Mouse (Mus musculus) R1 (cell line): Measurements from ENCODE around the gene Wdr90.

Experiments
- DNase-seq: peaks from one replicate; pipeline ENCODE4 v3.0.0-alpha.2; 2018; ENCODE audit warnings: low read depth, low spot score

Wdr90 gene

DNA sequence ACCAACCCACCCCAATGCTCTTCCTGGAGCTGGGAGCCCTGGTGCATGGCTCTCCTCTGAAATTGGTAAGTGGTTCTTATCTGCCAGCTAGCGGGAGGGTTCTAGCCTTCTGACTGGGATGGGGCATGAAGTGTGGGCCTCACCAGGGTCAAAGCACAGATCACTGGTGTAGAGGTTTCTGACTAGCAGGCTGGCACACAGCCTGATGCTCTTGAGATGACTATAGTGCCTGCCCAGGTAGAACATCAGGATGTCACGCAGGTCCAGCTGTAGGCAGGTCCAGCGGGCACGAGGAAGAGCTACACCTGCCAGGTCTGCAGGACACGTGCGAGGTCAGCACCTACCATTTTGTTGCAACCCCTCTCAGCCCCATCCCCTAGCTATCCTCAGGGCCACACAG, 1.1 kb downstream of the Wdr90 start:
- DNase-seq = no peak

DNA sequence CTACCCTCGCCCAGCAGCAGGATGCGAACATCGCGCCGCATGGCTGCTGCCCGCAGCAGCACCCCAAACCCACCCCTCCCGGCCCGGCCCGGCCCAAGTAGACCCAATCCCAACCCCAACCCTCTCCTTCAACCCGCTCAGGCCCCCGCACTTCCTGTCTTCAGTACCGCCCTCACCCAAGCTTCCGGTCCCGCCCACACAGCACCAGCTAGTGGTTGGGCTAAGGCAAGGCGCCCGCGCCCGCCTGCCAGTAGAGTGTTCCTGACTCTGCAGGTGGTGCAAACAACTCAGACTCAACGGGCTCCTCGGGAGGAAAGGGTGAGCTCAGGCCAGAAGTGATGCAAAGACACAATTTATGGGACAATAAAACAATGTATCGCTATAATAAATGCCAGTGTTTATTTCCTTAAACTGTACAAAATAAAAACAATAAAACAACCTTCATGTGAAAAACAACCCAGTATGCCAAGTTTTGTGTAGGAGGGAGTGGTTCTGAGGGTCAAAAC, 16.9 kb downstream of the Wdr90 start, which contains the start of gene Rhot2:
TSS of gene Rhot2 (minus strand) at position 456 of the 506 bp plus-strand sequence.
- peak; percentile 96 for DNase-seq

GRCm38 (mm10) chr17:25843636-25844395, 17.5 kb downstream of the Wdr90 start:
- DNase-seq = no peak

GRCm38 (mm10) chr17:25843122-25843521, 18.2 kb downstream of the Wdr90 start:
- DNase-seq = no peak

DNA sequence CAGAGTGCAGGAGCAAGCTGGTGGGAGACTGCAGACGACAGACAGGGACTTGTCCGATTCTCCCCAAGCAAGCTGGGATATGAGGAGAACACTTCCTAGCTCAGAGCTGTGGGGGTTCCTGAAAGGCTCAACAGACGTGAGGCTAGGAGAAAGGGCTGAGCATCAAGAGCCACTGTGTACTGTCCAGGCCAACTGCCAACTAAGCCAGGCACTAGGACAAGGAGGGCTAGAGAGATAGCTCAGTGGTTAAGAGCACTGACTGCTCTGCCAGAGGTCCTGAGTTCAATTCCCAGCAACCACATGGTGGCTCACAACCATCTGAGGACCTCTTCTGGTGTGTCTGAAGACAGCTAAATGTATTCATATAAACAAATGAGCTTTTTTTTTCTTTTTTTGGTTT, 18.8 kb downstream of the Wdr90 start:
- DNase-seq = no peak

- no peak for DNase-seq
Observed at GRCm38 (mm10) chr17:25841117-25841880, 20.0 kb downstream of the Wdr90 start, which contains the start of gene Gm20683. Gene Gm20683 (minus strand): TSS chr17:25841763.

- DNase-seq = no peak
Observed at GRCm38 (mm10) chr17:25840519-25840918, 20.8 kb downstream of the Wdr90 start.

DNA sequence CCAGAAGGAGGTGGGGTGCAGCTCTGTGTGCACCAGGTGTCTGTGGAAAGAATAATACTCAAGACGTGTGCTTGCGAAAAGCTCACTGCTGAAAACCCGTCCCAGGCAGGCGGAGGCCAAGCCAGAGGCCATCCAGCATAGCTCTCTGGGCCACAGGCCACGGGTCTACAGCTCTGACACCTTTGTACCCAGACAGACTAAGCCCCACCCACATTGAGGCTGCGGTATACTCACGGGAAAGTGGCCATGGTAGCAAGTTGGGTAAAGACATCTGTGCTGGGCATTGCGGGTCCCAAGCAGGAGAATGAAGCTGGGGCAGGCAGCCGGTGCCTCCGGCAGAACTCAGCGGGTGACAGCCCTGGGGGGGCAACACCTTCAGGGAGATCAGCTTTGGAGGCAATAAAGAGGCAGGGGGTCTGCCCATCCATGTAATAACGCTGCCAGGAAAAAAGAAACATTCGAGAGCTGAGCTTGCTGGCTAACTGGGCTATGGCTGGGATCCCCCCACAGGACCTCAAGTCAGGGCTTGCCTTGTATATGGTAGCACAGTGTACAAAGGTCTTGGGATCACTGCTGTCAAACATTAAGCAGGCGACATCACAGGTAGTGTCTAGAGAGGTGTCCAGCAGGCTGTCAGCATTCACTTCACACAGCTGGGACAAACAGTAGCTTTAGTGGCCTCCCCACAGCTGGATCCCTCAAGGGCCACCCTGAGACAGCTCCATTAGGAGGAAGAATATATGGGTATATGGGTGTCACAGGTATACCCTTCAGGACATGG, 21.7 kb downstream of the Wdr90 start:
- DNase-seq = no peak

- DNase-seq = no peak
Observed at GRCm38 (mm10) chr17:25838904-25839303, 22.4 kb downstream of the Wdr90 start.

DNA sequence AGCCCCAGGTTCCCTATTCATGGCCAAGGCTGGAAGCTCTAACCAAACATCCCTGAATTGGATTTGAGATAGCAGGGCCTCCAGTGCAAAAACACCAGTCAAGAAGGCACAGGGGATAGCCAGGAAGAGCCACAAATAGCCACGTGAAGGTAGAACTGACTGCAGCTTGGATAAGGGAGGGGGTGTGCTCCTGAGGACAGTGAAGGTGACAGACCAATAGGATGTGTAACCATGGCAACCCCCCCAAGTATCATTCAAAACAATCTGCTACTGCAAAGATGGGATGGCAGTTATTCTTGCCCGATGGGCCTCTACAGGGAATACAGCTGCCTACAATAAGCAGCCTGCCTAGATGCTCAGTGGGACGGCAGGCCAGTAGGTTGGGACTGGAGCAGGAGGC, 23.8 kb downstream of the Wdr90 start:
- peak; percentile 48 for DNase-seq

DNA sequence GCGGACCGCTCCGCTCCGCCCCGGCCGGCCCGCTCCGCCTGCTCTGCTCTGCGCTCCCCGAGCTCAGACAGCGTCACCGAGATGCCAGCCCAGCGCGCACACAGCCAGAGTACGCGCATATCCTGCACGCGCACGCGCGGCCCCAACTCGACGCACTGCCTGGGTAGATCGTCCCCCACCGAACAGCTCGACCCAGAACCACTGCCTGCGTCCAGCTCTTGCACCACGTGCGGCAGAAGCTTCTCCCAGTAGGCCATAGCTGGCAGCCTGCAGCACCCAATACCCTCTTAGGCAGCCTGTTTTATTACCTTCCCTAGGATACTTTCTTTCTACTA, 24.3 kb downstream of the Wdr90 start, which contains the start of gene Rhbdl1:
TSS of gene Rhbdl1 (minus strand) at position 220 of the 335 bp plus-strand sequence.
- peak; percentile 61 for DNase-seq

DNA sequence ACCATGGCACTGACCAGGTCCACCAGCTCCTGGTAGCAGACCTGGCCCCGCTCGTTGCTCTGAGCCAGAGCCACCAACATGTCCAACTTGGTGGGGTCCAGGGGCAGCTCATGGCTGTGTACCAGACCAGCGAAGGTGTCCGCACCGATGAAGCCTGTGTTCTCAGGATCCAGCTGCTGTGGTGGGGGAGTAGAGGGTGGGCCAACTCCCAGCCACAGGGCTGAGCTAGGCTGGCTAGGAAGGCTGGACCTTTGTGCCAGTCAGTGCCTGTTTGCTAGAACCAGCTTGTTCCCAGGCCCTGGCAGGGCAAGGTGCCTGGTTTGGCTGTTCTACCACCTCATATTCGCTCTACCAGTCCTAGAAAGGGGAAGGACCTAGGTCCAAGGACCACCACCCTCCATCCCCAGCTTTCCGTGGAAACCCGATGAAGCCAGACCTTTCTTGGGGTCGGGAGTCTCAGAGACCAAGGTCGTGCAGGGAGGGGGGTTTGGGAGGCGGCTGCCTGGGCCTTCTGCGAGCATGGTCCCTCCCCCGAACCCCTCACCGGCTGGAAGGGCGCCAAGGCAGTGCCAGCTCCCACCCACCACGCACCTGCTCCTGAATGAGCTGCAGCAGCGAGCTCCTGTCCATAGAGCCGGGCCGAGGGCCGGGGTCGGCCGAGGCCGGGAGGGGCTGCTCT, 24.8 kb downstream of the Wdr90 start:
- no peak for DNase-seq

GRCm38 (mm10) chr17:25835816-25836215, 25.5 kb downstream of the Wdr90 start:
- no peak for DNase-seq

GRCm38 (mm10) chr17:25835301-25835700, 26.0 kb downstream of the Wdr90 start:
- DNase-seq = no peak

DNA sequence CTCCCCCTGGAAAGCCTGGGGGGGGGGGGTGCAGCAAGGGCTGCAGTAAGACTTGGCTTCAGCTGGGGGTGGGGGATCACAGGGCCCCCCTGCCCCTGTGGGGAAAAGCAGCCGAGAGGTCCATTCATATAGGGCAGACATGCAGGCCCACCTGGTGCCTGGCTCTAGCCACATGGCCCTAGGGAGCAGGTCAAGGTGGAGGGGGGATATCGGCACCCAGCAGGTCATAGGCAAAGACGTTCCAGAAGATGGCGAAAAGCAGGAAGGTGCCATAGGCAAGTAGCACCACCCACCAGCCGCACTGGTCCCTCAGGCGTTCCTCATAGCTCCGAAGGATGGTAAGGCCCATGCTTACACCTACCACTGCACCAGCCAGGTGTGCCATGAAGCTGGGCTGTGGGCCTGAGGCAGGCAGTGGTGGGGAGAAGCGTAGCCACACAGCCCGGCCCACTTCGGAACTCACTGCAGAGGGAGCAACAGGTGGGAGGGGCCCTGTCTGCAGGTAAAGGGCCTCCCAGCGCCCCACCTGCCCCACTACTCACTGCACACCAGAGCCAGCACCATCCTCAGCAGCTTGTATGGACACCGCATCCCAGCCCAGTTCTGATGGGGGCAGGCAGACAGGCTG, 26.6 kb downstream of the Wdr90 start:
- DNase-seq = no peak

- no peak for DNase-seq
Observed at GRCm38 (mm10) chr17:25833961-25834594, 27.2 kb downstream of the Wdr90 start.

DNA sequence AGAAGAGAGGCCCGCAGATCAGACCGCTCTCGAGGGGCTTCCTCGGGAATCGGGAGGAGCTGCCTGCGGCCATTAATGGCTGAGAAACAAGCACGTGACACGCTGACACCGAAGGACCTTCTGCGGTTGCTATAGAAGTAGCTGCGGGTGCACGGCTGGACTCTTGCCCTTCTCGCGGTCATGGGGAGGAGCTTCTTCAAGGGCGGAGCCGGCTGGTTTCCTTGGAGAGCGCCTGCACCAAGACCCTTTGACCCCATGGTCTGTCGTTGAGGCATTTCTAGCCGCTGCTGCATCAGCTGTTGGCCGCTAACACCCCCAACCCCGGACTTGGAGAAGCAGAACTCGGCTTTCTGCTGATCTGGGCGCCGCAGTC, 28.0 kb downstream of the Wdr90 start, which contains the start of gene Stub1:
TSS of gene Stub1 (minus strand) at position 114 of the 373 bp plus-strand sequence.
- peak; percentile 93 for DNase-seq

DNA sequence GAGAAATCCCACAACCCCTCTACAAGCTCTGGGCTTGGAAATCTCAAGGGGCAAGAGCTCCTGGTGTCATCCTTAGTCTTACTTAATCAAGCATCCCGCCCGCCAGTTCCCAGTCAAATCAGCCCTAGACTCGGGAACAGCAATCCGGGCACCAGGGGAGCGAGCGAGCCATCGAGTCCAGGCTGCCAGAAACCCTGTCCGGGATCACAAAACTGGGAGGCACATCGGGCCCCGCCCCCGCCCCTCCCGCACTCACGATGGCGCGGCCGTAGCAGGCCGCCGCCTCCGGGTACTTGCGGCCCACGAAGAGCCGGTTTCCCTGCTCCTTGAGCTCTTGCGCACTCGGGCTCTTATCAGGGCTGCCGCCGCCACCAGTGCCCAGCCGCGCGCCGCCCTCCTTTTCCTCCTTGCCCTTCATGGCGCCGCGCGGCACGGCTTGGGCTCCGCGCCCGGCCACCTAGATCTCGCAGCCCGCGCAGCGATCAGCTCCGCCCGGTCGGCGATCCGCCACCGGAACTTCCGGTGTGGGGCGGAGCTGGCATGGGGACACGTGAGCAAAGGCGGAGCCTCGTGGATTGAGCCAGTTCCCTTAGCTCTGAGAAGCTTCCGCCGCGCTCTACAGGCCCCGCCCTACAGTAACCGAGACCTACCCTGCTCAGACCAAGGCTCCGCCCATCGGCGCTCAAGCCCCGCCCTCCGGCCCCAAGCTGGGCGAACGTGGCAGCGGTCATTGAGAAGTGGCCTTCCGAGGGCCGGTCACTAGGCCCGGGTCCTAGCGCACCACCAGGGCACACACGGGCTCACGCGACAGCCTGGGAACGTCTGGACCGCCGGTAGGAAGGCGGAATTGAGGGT, 28.6 kb downstream of the Wdr90 start:
- DNase-seq = peak; percentile 99
